Mouse (Mus musculus) liver, embryonic 15.5 days (tissue): Measurements from ENCODE around the gene Cd80. TPM values are rescaled to one million over a fixed set of nuclear protein-coding genes. Genes with fewer than 3 reads are reported as not detected.

Source experiments
- ATAC-seq: fragments of 200-750 bp; cut with Nextera tagmentation; 2 replicates; pipeline ENCODE4 v1.8.0; 2017; ENCODE audit warnings: moderate number of reproducible peaks, mild to moderate bottlenecking, moderate library complexity; ENCODE audit not compliant: insufficient read depth
- H3K27ac ChIP-seq: fragments of 300-500 bp; sonication (generic); replicated peaks from 2 replicates; pipeline ENCODE4 v1.5.1; 2015; ENCODE audit warnings: mild to moderate bottlenecking, inconsistent platforms
- H3K27me3 ChIP-seq: fragments of 300-500 bp; sonication (generic); 2 replicates; pipeline ENCODE4 v1.6.1; 2015; ENCODE audit warnings: mild to moderate bottlenecking, inconsistent platforms
- H3K36me3 ChIP-seq: fragments of 300-500 bp; sonication (generic); replicated peaks from 2 replicates; pipeline ENCODE4 v1.6.1; 2015; ENCODE audit warnings: moderate library complexity, mild to moderate bottlenecking, inconsistent platforms
- H3K4me1 ChIP-seq: fragments of 300-500 bp; sonication (generic); replicated peaks from 2 replicates; pipeline ENCODE4 v1.6.1; 2015; ENCODE audit warnings: inconsistent platforms
- H3K4me2 ChIP-seq: fragments of 300-500 bp; sonication (generic); 2 replicates; pipeline ENCODE4 v1.6.1; 2015; ENCODE audit warnings: moderate library complexity, mild to moderate bottlenecking, inconsistent platforms
- H3K4me3 ChIP-seq: fragments of 300-500 bp; sonication (generic); replicated peaks from 2 replicates; pipeline ENCODE4 v1.5.1; 2015; ENCODE audit warnings: mild to moderate bottlenecking, inconsistent platforms
- H3K9ac ChIP-seq: fragments of 300-500 bp; sonication (generic); 2 replicates; pipeline ENCODE4 v1.6.1; 2015; ENCODE audit warnings: moderate library complexity, mild to moderate bottlenecking, inconsistent platforms
- H3K9me3 ChIP-seq: fragments of 300-500 bp; sonication (generic); replicated peaks from 2 replicates; pipeline ENCODE4 v1.6.1; 2016; ENCODE audit warnings: inconsistent platforms
- WGBS: fragments of 180-500 bp; shearing (Covaris S2); methylation state at CpG from one replicate; pipeline ENCODE4 v1.1.7; 2015; ENCODE audit warnings: mixed read lengths; ENCODE audit not compliant: insufficient replicate concordance; 5-methylcytosine and 5-hydroxymethylcytosine counted together
- polyA plus RNA-seq: library from polyadenylated mRNA; unstranded; fragments of >200 nt; fragmentation: Nextera tagmentation; extraction: Ambion mirVana; gene quantifications from 2 replicates; pipeline ENCODE4 v1.2.1, GENCODE M21; 2015

Gene Cd80
- polyA plus RNA-seq, 1 experiment from 2014 or later = 0.28 TPM

- H3K36me3 ChIP-seq = peaks cover 30% of the 10 kb centered on the region
Observed at GRCm38 (mm10) chr16:38538716-38539380, 83.5 kb downstream of the Cd80 start.

More at GRCm38 (mm10) chr16:38538716-38539380, 83.5 kb downstream of the Cd80 start:
- Histone ChIP-seq H3K27ac (no peak overlapping the region), H3K9ac (no peak overlapping the region), H3K27me3 (no peaks in the 10 kb centered on the region), H3K4me3 (no peak overlapping the region), H3K4me2 (no peak overlapping the region), H3K4me1 (no peaks in the 10 kb centered on the region), H3K9me3 (no peaks in the 10 kb centered on the region)
- ATAC-seq = no peak
- WGBS = 65% methylated on average over 13 of the region's 13 CpGs

Other genes starting within 250 kb of the Cd80 start
- 4.8 and 5.3 TPM in 2 replicates for gene Nr1i2, start 160.7 kb upstream of the Cd80 start, polyA plus RNA-seq
- 0.03 and 0.05 TPM in 2 replicates for gene Maats1, start 113.4 kb upstream of the Cd80 start, polyA plus RNA-seq
- 202 and 255 TPM in 2 replicates for gene Cox17, start 108.6 kb upstream of the Cd80 start, polyA plus RNA-seq
- gene Gm21987, start 108.5 kb upstream of the Cd80 start, polyA plus RNA-seq = not detected in 2 replicates
- gene Popdc2, start 93.4 kb upstream of the Cd80 start, polyA plus RNA-seq = 22.8 and 23.6 TPM in 2 replicates
- gene Pla1a, start 22.4 kb upstream of the Cd80 start, polyA plus RNA-seq = 27.2 and 30.5 TPM in 2 replicates
- gene Adprh, start 2.9 kb upstream of the Cd80 start, polyA plus RNA-seq = 29.4 and 32.4 TPM in 2 replicates
- gene Timmdc1, start 67.1 kb downstream of the Cd80 start, polyA plus RNA-seq = 10.2 and 12.4 TPM in 2 replicates
- 7.1 and 7.6 TPM in 2 replicates for gene Poglut1, start 94.7 kb downstream of the Cd80 start, polyA plus RNA-seq
- gene Tmem39a, start 103.1 kb downstream of the Cd80 start, polyA plus RNA-seq = 31.4 and 38.1 TPM in 2 replicates